Mouse (Mus musculus): ENCODE data around the gene Mthfd1l.
"Not testable (repeated sequence)": the region's sequence is repeated elsewhere in the genome, so short reads cannot be mapped to it uniquely, and the experiment has no call there.

The Mthfd1l gene

GRCm38 (mm10) chr10:4116653-4117052 lies 143.7 kb downstream of the Mthfd1l start:
- no peak for DNase-seq (ENCODE audit: low read depth, low spot score)

DNA sequence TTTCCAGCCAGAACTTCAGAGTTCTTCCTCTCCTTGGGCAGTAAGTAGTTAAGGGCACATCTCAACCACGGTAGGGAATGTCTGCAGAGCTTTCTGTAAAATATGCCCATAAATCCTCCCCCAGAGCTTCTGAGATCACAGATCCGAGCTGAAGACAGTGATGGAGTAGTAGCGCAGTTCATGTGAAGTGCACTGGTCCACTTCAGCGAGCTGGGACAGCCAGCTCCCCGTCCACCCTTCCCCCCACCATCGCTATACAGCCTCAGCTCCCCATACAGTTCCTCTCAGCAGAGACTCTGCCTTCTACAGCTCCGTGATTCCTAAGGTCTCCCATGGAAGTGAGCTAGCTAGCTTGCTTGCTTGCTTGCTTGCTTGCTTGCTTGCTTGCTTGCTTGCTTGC lies 144.2 kb downstream of the Mthfd1l start:
- no peak for DNase-seq (ENCODE audit: low read depth, low spot score)

DNA sequence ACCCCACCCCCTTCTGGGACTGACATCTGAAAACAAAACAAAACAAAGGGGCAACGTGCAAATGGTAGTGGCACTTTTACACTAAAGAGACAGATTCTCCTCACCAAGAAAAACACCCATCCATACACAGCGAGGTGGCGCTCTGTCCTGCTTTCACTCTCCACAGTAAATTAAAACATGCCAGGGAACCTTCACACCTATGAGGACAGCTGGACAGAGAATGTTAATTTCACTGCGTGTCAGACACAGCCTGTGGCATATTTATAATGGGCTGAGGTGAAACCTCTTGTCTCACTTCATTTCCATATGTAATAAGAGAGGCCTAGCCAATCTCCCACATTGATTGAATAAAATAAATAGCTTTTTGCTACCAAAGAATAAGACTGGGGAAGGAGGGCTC lies 146.4 kb downstream of the Mthfd1l start:
- no peak for DNase-seq (ENCODE audit: low read depth, low spot score)

- DNase-seq (ENCODE audit: low read depth, low spot score), result no peak
Observed at GRCm38 (mm10) chr10:4120708-4121107, 147.8 kb downstream of the Mthfd1l start.

DNA sequence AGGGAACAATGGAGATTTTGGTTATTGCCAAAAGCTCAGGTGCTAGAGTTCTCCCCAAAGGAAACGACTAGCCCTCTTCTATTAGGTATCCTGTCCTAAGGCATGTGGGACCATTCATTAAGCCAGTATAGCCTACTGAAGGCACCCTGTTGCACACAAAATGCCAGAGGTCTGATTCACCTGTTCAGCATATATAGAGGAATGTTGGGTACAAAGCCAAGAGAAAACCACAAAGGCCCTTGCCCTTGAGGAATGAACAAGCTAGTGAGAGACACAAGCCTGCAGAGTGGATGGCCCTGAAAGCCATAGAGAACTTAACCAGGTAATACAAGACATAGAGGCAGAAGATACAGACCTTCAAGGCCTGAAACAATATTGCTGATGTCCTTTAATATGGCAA lies 148.3 kb downstream of the Mthfd1l start:
- no peak for DNase-seq (ENCODE audit: low read depth, low spot score)

DNA sequence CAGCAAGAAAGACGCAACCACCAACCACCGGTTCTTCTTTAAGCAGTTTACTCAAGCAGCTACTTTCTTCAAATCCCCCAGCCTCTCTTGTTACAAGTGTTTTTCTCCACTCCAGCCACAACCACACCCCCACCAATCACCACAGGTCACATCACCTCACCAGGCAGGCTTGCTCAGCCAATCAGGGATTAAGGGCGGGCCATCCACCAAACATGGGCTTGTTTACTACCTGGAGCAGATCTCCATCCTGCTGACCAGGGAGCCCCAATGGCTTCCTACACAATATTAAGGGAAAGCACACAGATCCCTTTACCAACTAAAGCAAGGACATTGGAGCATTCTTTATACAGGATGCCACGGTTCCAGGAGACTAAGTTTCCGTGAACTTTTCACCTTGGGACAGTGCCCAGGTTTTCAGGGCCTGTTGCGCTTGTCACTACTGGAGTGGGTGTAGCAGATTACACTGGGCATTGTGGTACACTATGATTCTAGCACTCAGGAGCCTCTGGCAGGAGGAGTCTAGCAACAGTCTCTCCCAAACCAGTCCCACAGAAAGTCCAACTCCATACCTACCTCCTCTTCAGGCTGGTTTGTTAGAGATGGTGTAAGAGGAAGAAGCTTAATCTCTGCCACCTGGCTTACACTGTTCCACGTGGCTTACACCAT lies 150.5 kb downstream of the Mthfd1l start:
- not testable (repeated sequence) for DNase-seq (ENCODE audit: low read depth, low spot score)

- no peak for DNase-seq (ENCODE audit: low read depth, low spot score)
Observed at GRCm38 (mm10) chr10:4124148-4124547, 151.2 kb downstream of the Mthfd1l start.

- DNase-seq (ENCODE audit: low read depth, low spot score), result no peak
Observed at GRCm38 (mm10) chr10:4125232-4125631, 152.3 kb downstream of the Mthfd1l start.

DNA sequence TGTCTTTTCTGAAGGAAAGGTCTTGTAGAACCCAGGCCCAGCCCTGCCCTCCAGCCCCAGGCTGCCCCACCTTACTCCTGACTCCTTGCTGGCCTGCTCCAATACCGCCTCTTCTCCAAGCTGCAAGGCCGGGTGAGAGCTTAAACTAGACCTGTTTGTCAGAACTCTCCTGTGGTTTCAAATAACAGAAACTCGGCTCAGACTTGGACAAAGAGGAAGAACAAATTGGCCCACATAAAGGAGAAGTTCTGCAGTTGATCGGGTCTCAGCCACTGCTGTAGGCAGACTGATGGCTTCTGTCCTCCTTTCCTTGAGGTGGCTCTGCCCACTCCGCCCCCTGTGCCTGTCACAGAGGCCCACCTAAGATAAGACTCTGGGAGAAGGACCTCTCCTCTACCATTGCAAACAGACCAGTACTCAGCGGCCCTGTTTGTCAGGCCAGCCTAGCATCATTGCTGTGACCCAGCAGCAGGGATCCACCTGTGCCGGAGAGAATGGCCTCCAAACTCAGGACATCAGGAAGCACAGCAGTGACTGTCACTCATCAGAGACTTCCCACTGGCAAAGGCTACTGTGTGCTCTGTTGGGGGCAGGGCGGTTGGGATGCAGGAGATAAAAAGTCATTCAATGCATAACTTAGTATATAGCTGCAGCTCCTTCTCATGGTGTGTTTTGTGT lies 153.6 kb downstream of the Mthfd1l start:
- DNase-seq (ENCODE audit: low read depth, low spot score), result no peak

- no peak for DNase-seq (ENCODE audit: low read depth, low spot score)
Observed at GRCm38 (mm10) chr10:4128411-4128810, 155.5 kb downstream of the Mthfd1l start.

GRCm38 (mm10) chr10:4128915-4129314 lies 156.0 kb downstream of the Mthfd1l start:
- no peak for DNase-seq (ENCODE audit: low read depth, low spot score)

GRCm38 (mm10) chr10:4129461-4129860 lies 156.5 kb downstream of the Mthfd1l start:
- no peak for DNase-seq (ENCODE audit: low read depth, low spot score)

DNA sequence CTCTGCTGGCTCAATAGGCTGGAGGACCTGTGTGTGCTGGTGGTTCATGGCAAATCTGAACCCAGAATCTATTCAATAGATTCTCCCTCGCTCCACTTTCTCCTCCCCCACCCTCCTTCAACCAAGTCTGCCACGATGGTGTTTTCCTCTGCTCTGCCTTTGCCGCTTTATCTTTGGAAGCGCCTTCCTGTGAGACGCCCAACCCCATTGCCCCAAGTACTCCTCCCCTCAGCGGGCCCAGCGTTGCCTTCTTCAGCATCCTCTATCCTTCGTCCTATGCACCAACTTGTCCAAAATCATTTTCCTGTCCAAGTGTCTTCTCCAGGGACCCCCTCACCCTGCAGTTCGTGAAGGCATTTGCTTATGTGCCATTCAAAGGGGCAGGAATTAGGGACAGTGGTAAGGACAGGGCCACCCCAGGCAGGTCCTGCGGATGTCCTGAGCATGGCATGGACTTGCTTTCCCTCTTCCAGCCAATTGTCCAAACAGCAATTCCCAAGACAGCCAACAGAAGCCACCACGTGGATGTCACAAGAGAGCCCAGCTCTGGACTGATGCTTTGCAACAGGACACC lies 157.2 kb downstream of the Mthfd1l start:
- no peak for DNase-seq (ENCODE audit: low read depth, low spot score)

GRCm38 (mm10) chr10:4132735-4133134 lies 159.8 kb downstream of the Mthfd1l start:
- DNase-seq (ENCODE audit: low read depth, low spot score), result no peak

DNA sequence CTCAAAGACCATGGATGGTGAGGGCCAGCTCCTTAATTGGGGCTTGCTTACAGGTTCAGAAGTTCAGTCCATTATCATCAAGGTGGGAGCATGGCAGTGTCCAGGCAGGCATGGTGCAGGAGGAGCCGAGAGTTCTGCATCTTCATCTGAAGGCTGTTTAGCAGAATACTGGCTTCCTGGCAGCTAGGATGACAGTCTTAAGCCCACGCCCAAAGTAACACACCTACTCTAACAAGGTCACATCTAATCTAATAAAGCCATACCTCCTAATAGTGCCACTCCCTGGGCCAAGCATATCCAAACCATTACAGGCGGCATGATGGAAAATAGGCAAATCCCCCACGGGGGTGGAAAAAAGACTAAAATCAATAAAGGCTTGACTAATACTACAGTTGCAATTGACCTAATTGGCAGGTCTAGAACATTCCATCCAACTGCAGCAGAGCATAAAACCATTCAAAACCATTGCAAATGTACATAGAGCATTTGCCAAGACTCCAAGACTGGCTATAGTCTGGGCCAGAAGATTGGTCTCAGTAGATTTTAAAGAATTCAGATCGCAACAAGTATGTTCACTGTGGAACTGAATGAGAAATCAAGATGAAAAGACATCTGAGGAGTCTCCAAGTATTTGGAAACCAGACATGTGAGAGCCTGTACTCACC lies 162.3 kb downstream of the Mthfd1l start:
- no peak for DNase-seq (ENCODE audit: low read depth, low spot score)

GRCm38 (mm10) chr10:4139531-4139930 lies 166.6 kb downstream of the Mthfd1l start:
- DNase-seq (ENCODE audit: low read depth, low spot score), result no peak

DNA sequence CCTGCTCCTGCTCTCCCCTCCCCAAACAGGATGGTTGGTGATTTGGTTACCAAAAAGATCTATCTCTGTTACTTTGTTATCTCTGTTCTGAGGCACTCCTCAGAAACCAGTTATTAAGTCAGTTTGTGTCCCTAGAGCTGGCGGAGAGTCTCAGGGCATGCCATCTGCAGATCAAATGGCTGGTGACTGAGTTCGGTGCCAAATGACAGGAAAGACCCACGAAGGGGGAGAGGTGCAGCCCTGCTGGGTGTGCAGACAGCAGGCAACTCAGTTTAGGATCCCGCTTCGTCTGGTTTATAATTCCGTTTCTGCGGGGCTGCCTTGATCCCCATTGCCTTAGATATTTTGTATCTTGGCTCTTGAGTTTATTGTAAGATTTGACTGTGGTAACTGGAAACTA lies 168.8 kb downstream of the Mthfd1l start:
- DNase-seq (ENCODE audit: low read depth, low spot score), result no peak

DNA sequence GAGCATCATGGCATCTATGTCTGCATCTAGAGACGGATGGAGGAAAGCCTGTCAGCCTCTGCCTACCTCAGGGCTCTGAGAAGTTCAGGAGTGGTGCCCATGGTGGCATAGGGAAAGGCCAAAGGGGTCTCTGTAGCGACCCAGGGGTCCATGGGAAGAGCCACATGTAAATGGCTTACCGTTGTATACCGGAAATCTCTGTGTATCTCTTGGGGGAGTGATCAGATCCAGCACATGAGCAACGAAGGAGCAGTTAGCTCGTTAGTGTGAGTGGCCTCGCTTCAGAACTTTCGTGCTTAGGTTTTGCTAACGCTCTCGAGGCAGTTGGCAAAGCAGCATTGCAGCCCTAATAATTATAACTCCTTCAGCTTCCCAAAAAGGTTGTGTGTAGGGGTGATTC lies 169.9 kb downstream of the Mthfd1l start:
- DNase-seq (ENCODE audit: low read depth, low spot score), result no peak

DNA sequence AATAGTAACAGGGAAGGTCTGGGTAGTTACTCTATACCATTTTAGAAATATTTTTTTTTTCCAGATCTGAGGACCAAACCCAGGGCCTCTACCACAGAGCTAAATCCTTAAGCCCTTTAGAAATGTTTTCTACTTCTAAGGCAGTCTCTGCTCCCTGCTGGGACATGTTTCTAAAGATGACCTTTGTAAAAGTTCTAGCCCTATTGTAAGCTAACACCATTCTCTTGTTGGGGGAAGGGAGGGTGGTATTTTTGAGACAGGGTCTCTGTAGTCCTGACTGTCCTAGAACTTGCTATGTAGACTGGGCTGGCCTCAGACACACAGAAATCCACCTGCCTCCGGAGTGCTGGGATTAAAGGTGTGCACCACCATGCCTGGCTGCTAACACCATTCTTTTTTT lies 170.5 kb downstream of the Mthfd1l start:
- DNase-seq (ENCODE audit: low read depth, low spot score), result no peak

- no peak for DNase-seq (ENCODE audit: low read depth, low spot score)
Observed at GRCm38 (mm10) chr10:4145080-4145807, 172.3 kb downstream of the Mthfd1l start.

GRCm38 (mm10) chr10:4146947-4147346 lies 174.0 kb downstream of the Mthfd1l start:
- DNase-seq (ENCODE audit: low read depth, low spot score), result no peak

DNA sequence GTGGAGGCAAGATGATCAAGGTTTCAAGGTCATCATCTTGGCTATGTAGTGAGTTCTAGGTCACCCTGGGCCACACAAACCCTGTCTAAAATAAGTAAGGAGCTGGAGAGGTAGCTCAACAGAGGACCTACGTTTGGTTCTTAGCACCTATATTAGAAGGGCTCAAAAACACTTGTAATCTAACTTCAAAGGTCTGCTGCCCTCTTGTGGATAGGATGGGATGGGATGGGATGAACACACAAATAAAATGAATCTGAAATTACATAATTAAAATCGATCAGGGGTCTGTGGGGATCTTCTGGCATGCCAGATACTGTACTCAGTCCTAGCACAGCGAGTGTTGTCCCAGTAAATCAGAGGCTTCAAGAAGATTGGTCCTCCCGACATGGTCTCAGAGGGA lies 178.2 kb downstream of the Mthfd1l start:
- DNase-seq (ENCODE audit: low read depth, low spot score), result no peak

All from CD4-positive helper T cell, adult 2 months (primary cell).